Mouse (Mus musculus) MEL (cell line): ENCODE measurements around the gene Lrtm2. TPM values are rescaled to one million over a fixed set of nuclear protein-coding genes. Genes with fewer than 3 reads are reported as not detected.

Experiments used
- DNase-seq: peaks from one replicate; pipeline ENCODE4 v3.0.0; 2011; ENCODE audit warnings: low read depth, low spot score
- H3K27ac ChIP-seq: 2 replicates; pipeline ENCODE4 v1.5.1; 2012; ENCODE audit warnings: low read depth, mild to moderate bottlenecking, control low read depth, low read length, moderate library complexity; ENCODE audit not compliant: control insufficient read depth
- H3K27me3 ChIP-seq, 2 experiments: fragments of 150-350 bp in 1 of 2; sonication (generic) in 1 of 2; 2 replicates each; pipeline ENCODE4 v1.6.1; 2012; ENCODE audit warnings: low read length in 2 of 2, mild to moderate bottlenecking in 2 of 2, improper control_type of control experiment in 1 of 2, moderate library complexity in 1 of 2; ENCODE audit not compliant: insufficient read depth in 2 of 2, control insufficient read depth in 1 of 2
- H3K36me3 ChIP-seq, 2 experiments: 2 replicates each; pipeline ENCODE4 v1.6.1; 2012 to 2014; ENCODE audit warnings: low read length in 2 of 2, improper control_type of control experiment in 1 of 2, inconsistent platforms in 1 of 2, mild to moderate bottlenecking in 1 of 2; ENCODE audit not compliant: insufficient read depth in 2 of 2, control insufficient read depth in 1 of 2
- H3K4me1 ChIP-seq, 2 experiments: fragments of 150-350 bp in 1 of 2; sonication (generic) in 1 of 2; 2 replicates each; pipeline ENCODE4 v1.6.1; 2012; ENCODE audit warnings: low read length in 2 of 2, improper control_type of control experiment in 1 of 2, mild to moderate bottlenecking in 1 of 2; ENCODE audit not compliant: insufficient read depth in 2 of 2, control insufficient read depth in 1 of 2
- H3K4me3 ChIP-seq, 2 experiments: fragments of 150-350 bp in 1 of 2; sonication (generic) in 1 of 2; 2 replicates each; pipeline ENCODE4 v1.5.1; 2012; ENCODE audit warnings: low read depth in 2 of 2, low read length in 2 of 2, mild to moderate bottlenecking in 2 of 2, moderate library complexity in 2 of 2, control low read depth in 1 of 2, improper control_type of control experiment in 1 of 2; ENCODE audit not compliant: control insufficient read depth in 1 of 2, insufficient read depth in 1 of 2
- H3K79me2 ChIP-seq: 2 replicates; pipeline ENCODE4 v1.6.1; 2012; ENCODE audit warnings: mild to moderate bottlenecking, low read length, moderate library complexity; ENCODE audit not compliant: control insufficient read depth, poor library complexity, insufficient read depth
- H3K9ac ChIP-seq: 2 replicates; pipeline ENCODE4 v1.6.1; 2012; ENCODE audit warnings: low read depth, mild to moderate bottlenecking, control low read depth, low read length, moderate library complexity; ENCODE audit not compliant: control insufficient read depth, poor library complexity, severe bottlenecking
- H3K9me3 ChIP-seq: fragments of 150-350 bp; sonication (generic); replicated peaks from 2 replicates; pipeline ENCODE4 v1.6.1; 2012; ENCODE audit warnings: mild to moderate bottlenecking, low read length, improper control_type of control experiment, moderate library complexity; ENCODE audit not compliant: insufficient read depth
- BHLHE40 ChIP-seq: IDR thresholded peaks from 2 replicates; pipeline ENCODE4 v1.6.1; 2012; ENCODE audit warnings: low read depth, mild to moderate bottlenecking, inconsistent platforms, low read length, improper control_type of control experiment, borderline replicate concordance
- CHD2 ChIP-seq: IDR thresholded peaks from 2 replicates; pipeline ENCODE4 v1.6.1; 2011; ENCODE audit warnings: low read length, improper control_type of control experiment
- CTCF ChIP-seq, 3 experiments: IDR thresholded peaks in 2 of 3; conservative IDR thresholded peaks in 1 of 3; 2 replicates each; pipeline ENCODE4 v1.5.1; 2011 to 2012; ENCODE audit warnings: low read length in 3 of 3, low read depth in 2 of 3, mild to moderate bottlenecking in 2 of 3, improper control_type of control experiment in 1 of 3, inconsistent platforms in 1 of 3, mixed read lengths in 1 of 3, moderate library complexity in 1 of 3; ENCODE audit not compliant: control insufficient read depth in 1 of 3, insufficient read depth in 1 of 3, poor library complexity in 1 of 3, severe bottlenecking in 1 of 3
- E2F4 ChIP-seq: IDR thresholded peaks from 2 replicates; pipeline ENCODE4 v1.6.1; 2011; ENCODE audit warnings: low read depth, low read length, improper control_type of control experiment, borderline replicate concordance
- ETS1 ChIP-seq: IDR thresholded peaks from 2 replicates; pipeline ENCODE4 v1.6.1; 2012; ENCODE audit warnings: low read depth, mild to moderate bottlenecking, inconsistent platforms, low read length, improper control_type of control experiment, moderate library complexity
- GATA1 ChIP-seq: IDR thresholded peaks from 2 replicates; pipeline ENCODE4 v1.6.1; 2011; ENCODE audit warnings: low read depth, low read length, improper control_type of control experiment
- JUND ChIP-seq: IDR thresholded peaks from 2 replicates; pipeline ENCODE4 v1.6.1; 2011; ENCODE audit warnings: low read depth, mild to moderate bottlenecking, improper control_type of control experiment, low read length
- KAT2A ChIP-seq: conservative IDR thresholded peaks from 2 replicates; pipeline ENCODE4 v1.6.1; 2012; ENCODE audit warnings: low read depth, low read length, improper control_type of control experiment, inconsistent platforms
- MAFK ChIP-seq: IDR thresholded peaks from 2 replicates; pipeline ENCODE4 v1.6.1; 2011; ENCODE audit warnings: low read depth, mild to moderate bottlenecking, low read length, improper control_type of control experiment, borderline replicate concordance
- MAZ ChIP-seq: IDR thresholded peaks from 2 replicates; pipeline ENCODE4 v1.6.1; 2012; ENCODE audit warnings: low read depth, mild to moderate bottlenecking, inconsistent platforms, low read length, improper control_type of control experiment
- MXI1 ChIP-seq: IDR thresholded peaks from 2 replicates; pipeline ENCODE4 v1.6.1; 2011; ENCODE audit warnings: mild to moderate bottlenecking, low read depth, low read length, improper control_type of control experiment
- MYB ChIP-seq: IDR thresholded peaks from 2 replicates; pipeline ENCODE4 v1.6.1; 2011; ENCODE audit warnings: mild to moderate bottlenecking, low read depth, low read length, improper control_type of control experiment
- MYC ChIP-seq: IDR thresholded peaks from 2 replicates; pipeline ENCODE4 v1.6.1; 2011; ENCODE audit warnings: low read depth, mild to moderate bottlenecking, low read length, improper control_type of control experiment, moderate library complexity
- POLR2AphosphoS2 ChIP-seq: IDR thresholded peaks from 2 replicates; pipeline ENCODE4 v1.6.1; 2011; ENCODE audit warnings: low read length, improper control_type of control experiment
- RAD21 ChIP-seq: IDR thresholded peaks from 2 replicates; pipeline ENCODE4 v1.6.1; 2011; ENCODE audit warnings: mild to moderate bottlenecking, low read depth, low read length, improper control_type of control experiment
- RCOR1 ChIP-seq: IDR thresholded peaks from 2 replicates; pipeline ENCODE4 v1.6.1; 2012; ENCODE audit warnings: low read depth, mild to moderate bottlenecking, inconsistent platforms, low read length, improper control_type of control experiment
- SIN3A ChIP-seq: IDR thresholded peaks from 2 replicates; pipeline ENCODE4 v1.6.1; 2012; ENCODE audit warnings: low read length, improper control_type of control experiment, inconsistent platforms
- SMC3 ChIP-seq: IDR thresholded peaks from 2 replicates; pipeline ENCODE4 v1.6.1; 2011; ENCODE audit warnings: low read depth, low read length, improper control_type of control experiment
- TAL1 ChIP-seq: IDR thresholded peaks from 2 replicates; pipeline ENCODE4 v1.6.1; 2012; ENCODE audit warnings: mild to moderate bottlenecking, inconsistent platforms, low read length, moderate library complexity, mixed read lengths
- TCF12 ChIP-seq: IDR thresholded peaks from 2 replicates; pipeline ENCODE4 v1.6.1; 2014; ENCODE audit warnings: low read depth, mild to moderate bottlenecking, inconsistent platforms, low read length, improper control_type of control experiment, moderate library complexity
- USF2 ChIP-seq, 2 experiments: IDR thresholded peaks; 2 replicates each; pipeline ENCODE4 v1.6.1; 2011 to 2012; ENCODE audit warnings: improper control_type of control experiment in 2 of 2, low read length in 2 of 2, borderline replicate concordance in 1 of 2, inconsistent platforms in 1 of 2, low read depth in 1 of 2, mild to moderate bottlenecking in 1 of 2; ENCODE audit not compliant: insufficient read depth in 1 of 2
- ZKSCAN1 ChIP-seq: IDR thresholded peaks from 2 replicates; pipeline ENCODE4 v1.6.1; 2012; ENCODE audit warnings: low read depth, mild to moderate bottlenecking, inconsistent platforms, low read length, improper control_type of control experiment, moderate library complexity
- ZMIZ1 ChIP-seq: IDR thresholded peaks from 2 replicates; pipeline ENCODE4 v1.6.1; 2012; ENCODE audit warnings: low read depth, mild to moderate bottlenecking, inconsistent platforms, low read length, improper control_type of control experiment, moderate library complexity
- ZNF384 ChIP-seq: IDR thresholded peaks from 2 replicates; pipeline ENCODE4 v1.6.1; 2012; ENCODE audit warnings: low read depth, mild to moderate bottlenecking, inconsistent platforms, low read length, improper control_type of control experiment
- polyA plus RNA-seq, 2 experiments: library from polyadenylated mRNA; stranded (reverse) in 1 of 2; unstranded in 1 of 2; fragments of >175 nt in 1 of 2; fragments of >200 nt in 1 of 2; gene quantifications; 2 replicates each; pipeline versions ENCODE4 v1.2.1 to v1.2.4; 2012; ENCODE audit warnings: low replicate concordance in 2 of 2, low read depth in 1 of 2; ENCODE audit not compliant: insufficient read length in 2 of 2, insufficient read depth in 1 of 2, missing spikeins in 1 of 2
- total RNA-seq: library from RNA; depleted of rRNA; stranded (reverse); fragments of 300-350 nt; gene quantifications from 2 replicates; pipeline ENCODE4 v1.2.3, GENCODE M21; 2012

The Lrtm2 gene
- total and polyA plus RNA-seq, 3 experiments = not detected

DNA sequence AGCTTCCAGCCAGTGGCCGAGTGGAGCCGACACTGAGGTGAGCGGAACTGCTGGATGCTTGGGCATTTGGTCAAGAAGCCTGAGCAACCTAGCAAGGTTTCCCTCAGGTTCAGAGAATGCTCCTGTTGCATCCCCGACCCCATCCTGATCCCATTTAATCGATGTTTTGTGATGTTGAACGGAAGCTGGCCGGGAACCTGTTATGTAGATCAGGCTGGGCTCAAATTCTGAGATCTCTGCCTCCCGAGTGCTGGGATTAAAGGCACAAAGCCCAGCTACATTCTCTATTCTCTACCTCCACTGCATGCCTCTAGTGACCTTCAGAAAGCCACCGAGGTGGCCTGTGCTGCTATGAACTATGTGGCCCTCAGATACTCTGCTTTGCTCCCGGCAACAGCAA lies 5.8 kb downstream of the Lrtm2 start:
- Histone ChIP-seq H3K9me3 (no peaks in the 10 kb centered on the region), H3K36me3 (no peaks in the 10 kb centered on the region)
- TF ChIP-seq BHLHE40 (no peak), RCOR1 (no peak), TAL1 (no peak), CHD2 (no peak), ZMIZ1 (no peak), E2F4 (no peak), KAT2A (no peak), ZKSCAN1 (no peak), MYC (no peak), MXI1 (no peak), MYB (no peak)
- TF ChIP-seq, all 39 proteins: peak for 0
- no peak for DNase-seq
- Histone ChIP-seq H3K27ac (no peak overlapping the region), H3K4me3 (no peak overlapping the region), H3K79me2 (no peaks in the 10 kb centered on the region), H3K4me1 (no peaks in the 10 kb centered on the region), H3K9ac (no peak overlapping the region), H3K27me3 (peaks cover 0 to 13% of the 10 kb centered on the region in 2 experiments; a peak in 2 of 4 replicates)

DNA sequence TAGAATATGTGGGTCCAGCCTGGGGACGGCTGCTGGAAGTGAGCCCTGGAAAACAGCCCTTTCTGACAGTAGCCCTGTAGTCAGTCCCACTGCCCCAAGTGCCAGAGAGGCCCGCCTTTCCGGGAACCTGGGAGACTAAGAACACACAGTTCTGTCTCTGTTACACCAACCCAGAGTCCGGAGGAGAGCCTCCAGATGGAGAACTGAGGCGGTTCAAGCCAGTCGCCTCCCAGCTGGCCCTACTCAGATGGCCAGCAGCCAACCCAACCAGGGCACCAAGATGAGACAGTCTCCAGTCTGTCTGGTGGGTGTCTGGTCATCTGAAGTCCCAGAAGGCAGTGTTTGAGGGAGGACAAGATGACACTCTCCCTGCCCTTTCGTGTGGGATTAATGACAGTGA lies 8.8 kb downstream of the Lrtm2 start:
- no peaks in the 10 kb centered on the region for H3K4me1 ChIP-seq
- TF ChIP-seq MAFK (no peak), RCOR1 (no peak)
- no peak for DNase-seq
- H3K4me3 ChIP-seq = no peak overlapping the region
- no peaks in the 10 kb centered on the region for H3K36me3 ChIP-seq
- H3K9ac ChIP-seq = no peak overlapping the region
- H3K27ac ChIP-seq = no peak overlapping the region
- H3K79me2 ChIP-seq = no peaks in the 10 kb centered on the region
- H3K27me3 ChIP-seq = peaks cover 0 to 13% of the 10 kb centered on the region in 2 experiments; a peak in 2 of 4 replicates
- H3K9me3 ChIP-seq = no peaks in the 10 kb centered on the region

DNA sequence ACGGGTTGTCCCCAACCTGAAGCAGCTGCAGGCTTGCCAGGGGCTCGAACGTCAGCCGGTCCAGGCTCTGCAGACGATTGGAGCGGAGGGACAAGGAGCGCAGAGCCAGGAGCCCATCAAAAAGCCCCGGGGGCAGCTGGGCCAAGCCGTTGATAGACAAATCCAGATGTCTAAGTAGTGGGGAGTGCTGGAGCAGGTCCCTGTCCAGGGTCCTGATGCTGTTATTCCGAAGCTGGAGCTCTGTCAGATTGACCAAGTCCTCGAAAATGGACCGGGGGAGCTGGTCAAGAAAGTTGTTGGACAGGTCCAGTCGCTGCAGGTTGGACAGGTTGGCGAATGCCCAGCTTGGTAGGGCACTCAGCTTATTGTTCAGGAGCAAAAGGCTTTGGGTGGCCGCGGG lies 10.1 kb downstream of the Lrtm2 start:
- Histone ChIP-seq H3K4me3 (no peak overlapping the region), H3K36me3 (no peaks in the 10 kb centered on the region), H3K27ac (no peak overlapping the region), H3K4me1 (no peaks in the 10 kb centered on the region), H3K9me3 (no peaks in the 10 kb centered on the region), H3K27me3 (peaks cover 0 to 13% of the 10 kb centered on the region in 2 experiments; a peak in 2 of 4 replicates), H3K79me2 (no peaks in the 10 kb centered on the region), H3K9ac (no peak overlapping the region)
- no peak for TF ChIP-seq ZNF384
- no peak for TF ChIP-seq JUND
- no peak for TF ChIP-seq BHLHE40
- TF ChIP-seq MAFK = no peak
- no peak for TF ChIP-seq TAL1
- no peak for TF ChIP-seq RAD21
- TF ChIP-seq GATA1 = no peak
- no peak for TF ChIP-seq SMC3
- no peak for TF ChIP-seq SIN3A
- TF ChIP-seq TCF12 = no peak
- TF ChIP-seq MAZ = no peak
- no peak for TF ChIP-seq RCOR1
- no peak for TF ChIP-seq ETS1
- no peak for TF ChIP-seq POLR2AphosphoS2
- TF ChIP-seq E2F4 = no peak
- TF ChIP-seq CTCF (IDR thresholded peaks at IDR 0.05 in 2 of 3, conservative IDR thresholded peaks at IDR 0.05 in 1 of 3; ENCODE audit: control insufficient read depth in 1 of 3, insufficient read depth in 1 of 3, low read depth in 2 of 3, low read length in 3 of 3, poor library complexity in 1 of 3, severe bottlenecking in 1 of 3) = no peak
- no peak for TF ChIP-seq ZKSCAN1
- TF ChIP-seq MYB = no peak
- TF ChIP-seq USF2 (IDR thresholded peaks at IDR 0.05; ENCODE audit: borderline replicate concordance in 1 of 2, insufficient read depth in 1 of 2, low read depth in 1 of 2, low read length in 2 of 2) = no peak
- DNase-seq = peak; percentile 33
